Mouse (Mus musculus) embryo, embryonic 10 days (tissue): ENCODE data around the gene Rtn4r.

Experiments used
- DNase-seq: peaks from one replicate; pipeline ENCODE4 v3.0.0-alpha.2; 2015; ENCODE audit warnings: low spot score

Gene Rtn4r

DNA sequence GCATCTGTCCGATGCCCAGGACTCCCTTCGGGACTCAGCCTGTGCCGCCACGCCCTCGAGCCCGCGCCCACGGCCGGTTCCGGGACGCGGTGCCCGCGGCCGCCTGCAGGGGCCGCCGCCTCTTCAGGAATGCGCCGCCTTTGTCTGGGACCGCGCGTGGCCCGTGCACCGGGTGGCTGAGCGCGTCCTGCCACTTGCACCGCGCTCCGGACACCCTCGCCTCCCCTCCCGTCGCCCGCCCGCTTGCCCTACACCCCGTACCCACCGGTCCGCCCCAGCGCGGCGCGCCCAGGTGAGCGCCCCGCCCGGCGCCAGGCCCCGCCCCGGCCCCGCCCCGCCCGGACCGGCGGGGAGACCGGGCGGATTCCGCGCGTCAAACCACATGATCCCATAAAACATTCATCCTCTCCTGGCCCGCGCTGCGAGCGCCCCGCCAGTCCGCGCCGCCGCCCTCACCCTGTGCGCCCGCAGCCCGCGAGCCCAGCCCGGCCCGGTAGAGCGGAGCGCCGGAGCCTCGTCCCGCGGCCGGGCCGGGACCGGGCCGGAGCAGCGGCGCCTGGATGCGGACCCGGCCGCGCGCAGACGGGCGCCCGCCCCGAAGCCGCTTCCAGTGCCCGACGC is at the start of gene Rtn4r:
TSS of gene Rtn4r (plus strand) at position 402 of the 621 bp plus-strand sequence.
- DNase-seq = peak; percentile 60

DNA sequence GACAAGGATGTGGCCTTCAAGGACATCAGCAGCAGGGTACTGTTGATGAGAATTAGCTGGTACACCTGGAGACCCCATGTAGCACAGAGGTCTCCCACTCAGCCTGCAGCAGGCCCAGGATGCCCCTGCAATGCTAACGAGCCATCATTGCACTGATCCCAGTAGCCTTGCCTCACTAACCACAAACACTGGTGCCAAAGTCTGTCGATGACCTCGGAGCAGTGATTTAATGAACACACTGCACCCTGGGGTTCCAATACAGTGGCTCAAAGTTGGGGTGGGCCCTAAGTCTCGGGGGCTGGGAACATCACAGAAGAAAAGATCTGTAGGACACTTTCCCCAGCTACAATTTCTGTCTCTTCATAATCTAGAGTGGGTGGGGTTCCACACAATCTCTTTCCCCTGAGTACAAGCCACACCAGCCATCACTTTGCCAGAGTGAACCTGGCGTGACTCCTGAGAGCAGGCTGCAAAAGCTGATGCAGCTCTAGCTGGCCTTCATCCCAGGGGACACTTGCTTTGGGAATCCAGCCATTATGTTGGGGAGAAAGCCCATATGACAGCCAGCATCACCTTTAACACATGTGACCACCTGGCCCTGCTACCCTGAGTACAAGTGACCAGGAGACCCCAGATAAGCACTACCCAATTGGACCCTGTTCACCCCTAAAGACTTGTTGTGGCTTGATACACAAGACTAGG is 49.0 kb upstream of the Rtn4r start:
- no peak for DNase-seq

- no peak for DNase-seq
These were observed 48.1 kb upstream of the Rtn4r start for GRCm38 (mm10) chr16:18079300-18079699.

- DNase-seq = no peak
These were observed 47.3 kb upstream of the Rtn4r start for GRCm38 (mm10) chr16:18080171-18080570.

DNA sequence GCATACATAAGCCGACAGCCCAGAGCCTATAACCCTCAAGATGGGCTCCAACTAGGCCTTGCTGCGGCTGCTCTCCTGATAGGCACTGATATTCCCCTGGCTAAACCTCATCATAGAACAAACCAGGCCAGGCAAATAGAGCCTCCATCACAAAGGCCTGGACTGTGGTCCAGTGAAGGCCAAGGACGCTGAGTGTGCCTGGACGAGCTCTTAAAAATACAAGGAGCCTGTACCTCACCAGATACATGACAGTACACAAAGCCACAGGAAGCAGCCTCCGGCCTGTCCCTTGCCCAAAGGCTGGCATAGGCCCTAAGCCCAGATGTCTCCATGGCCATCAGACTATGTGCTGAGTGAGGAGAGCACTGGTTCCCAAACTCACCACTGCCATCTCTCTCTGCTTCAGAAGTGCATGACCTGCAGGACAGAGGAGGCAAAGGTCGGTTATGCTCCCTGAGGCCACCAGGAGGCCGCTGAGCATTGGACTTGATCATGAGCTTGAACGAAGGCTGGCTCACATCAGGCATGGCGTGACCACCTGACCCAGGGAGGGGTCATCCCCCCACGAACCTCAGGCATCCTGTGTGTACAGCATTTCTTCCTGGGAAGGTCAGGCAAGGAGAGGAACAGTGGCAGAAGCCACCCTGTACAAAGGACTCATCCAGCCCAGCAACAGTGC is 46.2 kb upstream of the Rtn4r start:
- no peak for DNase-seq

DNA sequence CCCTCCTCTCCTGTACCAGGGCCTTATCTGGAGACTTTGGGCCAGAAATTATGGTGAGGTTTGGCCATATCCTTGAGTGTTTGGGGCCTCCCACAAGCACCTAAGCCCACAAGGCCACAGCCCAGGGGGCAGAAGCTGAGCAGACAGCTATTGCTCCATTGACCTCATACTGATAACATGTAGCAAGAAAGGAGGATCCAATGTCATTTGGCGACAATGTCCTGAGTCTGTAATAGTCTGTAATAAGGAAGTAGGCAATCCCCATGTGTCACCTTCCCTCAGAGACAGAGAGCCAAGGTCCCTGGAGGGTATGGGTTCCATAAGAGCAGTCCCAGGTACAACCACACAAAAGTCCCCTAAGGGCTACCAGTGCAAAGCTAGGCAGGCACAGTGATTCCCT is 45.2 kb upstream of the Rtn4r start:
- no peak for DNase-seq

GRCm38 (mm10) chr16:18083231-18083951 is 44.1 kb upstream of the Rtn4r start:
- no peak for DNase-seq

GRCm38 (mm10) chr16:18084262-18084661 is 43.2 kb upstream of the Rtn4r start:
- DNase-seq = no peak

DNA sequence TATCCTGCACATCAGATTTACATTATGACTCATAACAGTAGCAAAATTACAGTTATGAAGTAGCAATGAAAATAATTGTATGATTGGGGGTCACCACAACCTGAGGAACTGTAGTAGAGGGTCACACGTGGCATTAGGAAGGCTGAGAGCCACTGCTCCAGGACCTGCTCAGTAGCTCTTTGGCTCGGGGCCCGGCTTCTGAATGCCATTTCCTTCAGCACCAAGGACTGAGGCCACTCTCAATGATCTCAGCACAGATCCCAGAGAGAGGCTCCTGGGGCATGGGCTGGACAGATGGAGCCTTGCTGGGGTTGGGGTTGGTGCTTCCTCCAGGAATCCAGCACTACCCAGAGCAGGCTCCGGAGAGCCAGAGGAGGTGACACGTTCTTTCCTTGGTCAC is 40.3 kb upstream of the Rtn4r start:
- no peak for DNase-seq

DNA sequence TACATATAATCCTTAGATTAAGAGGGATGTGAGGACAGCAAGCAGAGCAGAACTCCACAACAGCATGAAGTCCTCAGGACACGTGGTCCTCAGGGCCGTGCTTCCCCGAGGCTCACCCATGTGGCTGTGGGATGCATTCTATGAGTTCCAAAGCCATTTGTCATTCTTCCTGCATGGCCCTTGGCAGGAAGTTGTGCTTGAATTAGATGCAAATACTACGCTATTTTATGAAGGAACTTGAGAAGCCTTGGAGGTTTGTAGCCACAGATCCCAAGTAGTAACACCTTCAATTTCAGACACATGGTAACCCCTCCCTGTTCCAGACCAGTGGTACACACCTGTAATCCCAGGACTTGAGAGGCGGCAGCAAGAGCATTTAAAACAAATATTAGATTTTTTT is 31.1 kb upstream of the Rtn4r start:
- no peak for DNase-seq

DNA sequence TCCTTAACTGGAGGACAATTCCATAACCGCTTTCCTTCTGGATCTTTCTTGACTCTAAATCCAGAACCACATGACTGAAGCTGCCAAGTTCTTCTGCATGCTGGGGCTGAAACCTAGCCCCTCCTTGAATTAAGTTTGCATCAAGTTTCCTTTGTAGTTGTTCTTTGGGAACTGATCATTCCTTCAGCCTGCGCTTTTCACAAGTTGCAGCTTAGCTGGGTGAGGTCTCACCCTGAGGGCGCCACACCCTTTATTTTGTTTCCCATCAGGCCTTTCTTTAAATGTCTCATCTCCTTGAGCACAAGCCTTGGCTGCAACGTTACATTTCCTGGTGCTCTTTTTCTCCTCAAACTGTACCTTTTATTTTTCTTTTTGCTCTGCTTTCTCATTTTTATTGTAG is 24.6 kb upstream of the Rtn4r start:
- no peak for DNase-seq

DNA sequence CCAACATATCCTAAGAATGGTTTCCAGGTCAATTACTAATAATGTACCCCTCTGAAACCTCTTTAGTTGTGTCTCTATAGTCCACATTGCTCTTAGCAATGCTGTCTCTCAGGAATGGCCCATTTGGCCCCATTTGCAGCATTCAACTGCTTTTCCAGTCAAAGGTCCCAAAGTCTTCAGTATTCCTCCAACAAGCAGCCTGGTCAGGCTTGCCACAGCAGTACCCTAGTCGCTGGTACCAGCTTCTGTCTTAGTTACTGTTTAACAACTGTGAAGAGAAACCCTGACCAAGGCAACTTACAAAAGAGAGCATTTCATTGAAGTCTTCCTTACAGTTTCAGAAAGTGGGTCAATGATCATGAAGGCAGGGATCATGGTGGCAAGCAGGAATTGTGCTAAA is 24.1 kb upstream of the Rtn4r start:
- no peak for DNase-seq

GRCm38 (mm10) chr16:18103808-18104207 is 23.6 kb upstream of the Rtn4r start:
- no peak for DNase-seq

GRCm38 (mm10) chr16:18108221-18108966 is 19.0 kb upstream of the Rtn4r start:
- peak; percentile 85 for DNase-seq

GRCm38 (mm10) chr16:18111042-18111441 is 16.4 kb upstream of the Rtn4r start:
- no peak for DNase-seq

DNA sequence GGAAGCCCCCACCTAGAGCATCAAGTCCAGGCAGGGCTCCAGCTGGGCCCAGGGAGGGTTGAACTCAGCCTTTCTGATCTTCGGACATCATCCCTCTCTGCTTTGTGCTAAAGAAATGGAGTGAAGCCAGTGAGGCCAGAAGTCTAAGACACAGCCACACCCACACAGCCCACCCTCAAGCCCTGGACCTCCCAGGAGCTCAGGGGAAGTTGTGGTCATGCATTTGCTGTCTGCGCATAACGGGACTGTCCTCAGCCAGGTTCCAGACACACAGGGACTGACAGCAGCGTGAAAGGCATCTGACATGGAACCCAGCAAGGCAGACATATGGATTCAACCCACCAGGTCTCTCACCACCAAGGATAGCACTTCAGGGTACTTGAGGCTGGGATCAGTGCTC is 11.0 kb upstream of the Rtn4r start:
- no peak for DNase-seq

DNA sequence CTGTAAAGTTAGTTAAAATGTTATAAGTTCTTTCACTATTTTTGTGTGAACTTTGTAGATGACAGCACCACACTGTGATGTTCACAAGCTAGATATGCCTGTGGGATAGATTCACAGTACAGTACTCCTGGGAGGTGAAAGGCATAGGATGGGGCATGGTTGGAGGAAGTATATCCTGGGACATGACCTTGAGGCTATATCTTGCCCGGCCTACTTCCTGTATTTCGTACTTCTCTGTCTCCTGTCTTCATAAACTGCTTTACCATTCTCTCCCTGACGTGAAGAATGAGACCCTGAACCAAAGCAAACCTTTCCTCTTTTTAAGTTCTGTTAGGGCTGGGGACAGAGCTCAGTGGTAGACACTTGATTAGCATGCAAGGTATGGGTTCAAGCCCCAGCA is 9.2 kb upstream of the Rtn4r start:
- DNase-seq = no peak

DNA sequence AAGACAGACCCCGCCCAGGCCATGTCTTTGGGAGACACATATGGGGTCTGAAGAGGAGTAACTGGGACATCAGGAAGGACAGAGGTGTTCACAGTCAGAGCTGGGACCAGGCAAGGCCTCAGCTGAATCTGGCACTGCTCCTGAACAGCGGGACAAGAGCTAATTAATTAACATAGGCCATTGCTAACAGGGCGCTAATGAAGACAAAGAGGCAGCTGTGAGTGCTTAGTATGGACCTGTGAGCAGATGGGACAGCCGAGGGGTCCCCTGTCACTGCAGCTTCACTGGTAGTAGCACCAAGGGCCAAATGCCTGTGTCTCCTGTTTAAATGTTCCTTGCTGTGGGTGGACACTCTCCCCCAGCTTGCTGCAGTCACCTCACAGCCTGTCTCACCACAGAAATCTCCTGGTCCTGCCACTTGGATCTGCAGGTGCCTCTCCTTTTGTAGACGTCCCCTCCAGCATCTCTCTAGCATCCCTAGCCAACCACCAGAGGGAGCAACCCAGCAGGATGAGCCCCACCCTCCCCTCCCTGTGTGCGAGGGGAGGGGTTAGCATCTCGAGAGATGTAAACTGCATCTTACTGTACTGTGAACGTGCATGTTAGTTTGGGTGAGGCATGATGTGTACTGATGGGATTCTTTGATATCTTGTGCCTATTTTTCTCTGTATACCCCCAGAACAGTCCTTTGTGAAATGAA is 8.3 kb upstream of the Rtn4r start:
- DNase-seq = peak; percentile 74

DNA sequence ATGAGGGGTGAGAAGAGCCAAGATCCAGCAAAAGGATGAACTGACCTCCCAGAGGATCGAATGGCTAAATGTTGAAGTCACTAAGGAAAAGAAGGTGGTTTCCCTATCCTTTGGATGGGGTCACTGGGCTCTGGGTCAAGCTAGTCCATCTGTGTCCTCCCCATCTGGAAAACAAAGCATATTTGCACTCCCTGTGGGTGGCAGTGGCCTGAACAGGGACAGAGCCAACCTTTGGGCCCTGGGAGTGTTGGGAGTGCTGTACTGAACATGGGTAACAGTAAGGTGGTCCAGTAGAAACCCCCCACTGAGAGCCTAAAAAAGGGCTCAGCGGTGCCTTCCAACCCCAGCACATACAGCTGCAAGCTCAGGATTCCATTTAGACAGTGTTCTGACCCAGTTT is 4.7 kb upstream of the Rtn4r start:
- DNase-seq = no peak

DNA sequence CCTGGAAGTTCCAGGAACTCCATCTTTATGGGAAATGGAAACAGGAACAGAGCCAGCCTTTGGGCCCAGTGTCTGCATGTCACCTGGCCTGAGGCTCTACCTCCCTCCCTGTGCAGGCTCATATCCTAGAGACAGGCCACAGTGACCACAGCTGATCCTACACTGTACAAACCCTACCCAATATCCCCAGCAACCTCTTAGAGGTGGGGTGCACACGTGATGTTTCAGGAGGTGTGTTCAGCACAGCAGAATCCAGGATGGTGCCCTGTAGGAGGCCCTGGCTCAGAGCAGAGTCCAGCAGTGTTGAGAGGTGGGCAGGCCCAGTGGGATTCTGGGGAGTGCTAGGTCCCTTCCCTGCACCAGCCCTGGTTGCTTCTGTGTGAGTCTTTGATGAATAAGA is 4.0 kb upstream of the Rtn4r start:
- no peak for DNase-seq

GRCm38 (mm10) chr16:18124040-18124439 is 3.4 kb upstream of the Rtn4r start:
- DNase-seq = no peak
